Mouse (Mus musculus): Measurements from ENCODE around the gene Kndc1.

DNA sequence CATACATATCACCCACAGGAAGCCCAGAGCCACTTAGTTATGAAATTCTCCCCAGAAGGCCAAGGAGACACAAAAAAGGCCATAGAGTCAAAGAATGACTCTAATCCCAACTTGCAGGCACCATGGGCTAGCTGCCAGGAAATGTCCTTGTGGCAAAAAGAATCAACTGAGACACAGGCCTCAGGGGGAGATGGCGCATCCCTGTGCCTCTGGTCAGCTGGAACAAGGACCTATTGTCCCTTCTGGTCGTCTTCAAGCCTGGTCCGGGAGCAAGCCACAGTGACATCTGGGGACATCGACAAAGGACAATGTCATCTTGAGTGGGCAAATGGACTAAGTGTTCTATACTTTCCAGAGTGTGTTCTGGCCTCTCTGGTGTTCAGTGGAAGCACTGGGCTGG lies 11.0 kb upstream of the Kndc1 start:
- no peak for TF ChIP-seq POLR2A (IDR thresholded peaks at IDR 0.05; ENCODE audit: low read depth, low read length)
- TF ChIP-seq CTCF (IDR thresholded peaks at IDR 0.05; ENCODE audit: borderline replicate concordance, insufficient read depth, low read length), result no peak
